Mouse (Mus musculus): ENCODE measurements at regions not wholly inside any gene's neighbourhood (a gene's known extent, or its start where the extent isn't known, plus 50 kb on each side); places are given as distances from the start of the nearest gene placed in this dataset.
"Not testable (repeated sequence)": the region's sequence is repeated elsewhere in the genome, so short reads cannot be mapped to it uniquely, and the experiment has no call there.

DNA sequence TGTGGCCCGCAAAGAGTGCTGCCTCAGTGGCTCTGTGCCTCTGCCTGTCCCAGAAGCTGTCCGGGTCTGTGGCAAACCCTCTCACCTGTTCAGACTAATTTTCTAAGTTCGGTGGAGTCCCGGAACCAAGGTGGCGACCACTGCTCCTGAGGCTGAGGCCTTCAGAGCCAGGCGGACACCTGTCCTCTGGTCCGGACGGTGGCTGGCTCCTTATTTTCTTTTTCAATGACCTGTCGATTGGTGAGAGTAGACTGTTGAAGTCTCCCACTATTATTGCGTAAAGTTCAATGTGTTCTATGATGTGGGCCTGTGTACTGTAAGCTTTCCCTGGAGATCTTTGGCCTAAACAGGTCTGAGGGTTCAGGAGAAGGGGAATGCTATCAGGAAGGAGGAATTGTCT, 112.0 kb upstream of the Btbd35f4 start:
- WGBS: 80% methylated on average over 10 of the region's 10 CpGs
- not testable (repeated sequence) for H3K27me3 ChIP-seq (ENCODE audit: control insufficient read depth, insufficient read depth, low read length); H3K4me1 ChIP-seq (ENCODE audit: control insufficient read depth, insufficient read depth, low read length); H3K27ac ChIP-seq (ENCODE audit: insufficient read depth, low read length); H3K4me3 ChIP-seq (replicated peaks; ENCODE audit: insufficient read depth, low read depth, low read length)
- peak in 1 of 2 experiments; percentile 2 for DNase-seq

All from cerebellum, adult 2 months (tissue).